Mouse (Mus musculus) cerebellum, adult 2 months (tissue): ENCODE data around the gene Tmem116.

ENCODE experiments used
- CTCF ChIP-seq: fragments of 200-500 bp; IDR thresholded peaks from 2 replicates; pipeline ENCODE4 v1.5.1; 2011; ENCODE audit warnings: low read depth, mild to moderate bottlenecking, control low read depth, low read length, moderate library complexity, borderline replicate concordance; ENCODE audit not compliant: insufficient read depth
- POLR2A ChIP-seq: fragments of 200-500 bp; IDR thresholded peaks from 2 replicates; pipeline ENCODE4 v1.6.1; 2011; ENCODE audit warnings: low read length, control low read depth, borderline replicate concordance; ENCODE audit not compliant: insufficient read depth

DNA sequence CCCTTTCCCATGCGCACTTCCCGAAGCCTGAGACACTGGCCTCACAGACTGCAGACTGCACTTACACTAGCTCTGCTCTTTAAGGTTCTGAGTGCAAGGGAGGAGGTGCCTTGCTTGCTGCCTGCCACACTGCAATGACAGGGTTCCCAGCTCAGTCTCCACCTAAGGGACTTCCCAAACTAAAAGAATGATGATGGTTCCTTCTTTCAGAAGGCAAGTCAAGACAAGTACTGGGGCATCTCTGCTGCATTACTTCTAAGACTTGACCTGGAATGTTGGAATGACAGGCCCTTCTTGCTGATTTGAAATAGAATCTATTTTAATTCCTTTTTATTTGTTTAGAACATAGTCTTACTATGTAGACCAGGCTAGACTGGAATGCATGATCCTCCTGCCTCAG, 85.9 kb downstream of the Tmem116 start:
- no peak for TF ChIP-seq CTCF
- TF ChIP-seq POLR2A, result no peak
